Mouse (Mus musculus) heart, embryonic 11.5 days (tissue): ENCODE measurements around the gene Retreg2. TPM values are rescaled to one million over a fixed set of nuclear protein-coding genes. Genes with fewer than 3 reads are reported as not detected.
A peak's percentile ranks its signal among the peaks of the same experiment; 100 is the strongest.

Experiments
- ATAC-seq: fragments of 200-750 bp; cut with Nextera tagmentation; replicated peaks from 2 replicates; pipeline ENCODE4 v1.8.0; 2017; ENCODE audit warnings: moderate library complexity; ENCODE audit not compliant: insufficient number of reproducible peaks, low FRiP score, low TSS enrichment
- H3K27ac ChIP-seq: fragments of 300-500 bp; sonication (generic); 2 replicates; pipeline ENCODE4 v1.5.1; 2014; ENCODE audit warnings: mild to moderate bottlenecking, low read depth, low read length
- H3K27me3 ChIP-seq: fragments of 300-500 bp; sonication (generic); 2 replicates; pipeline ENCODE4 v1.6.1; 2014; ENCODE audit warnings: mild to moderate bottlenecking, low read length, mixed read lengths; ENCODE audit not compliant: control insufficient read depth, insufficient read depth
- H3K36me3 ChIP-seq: fragments of 300-500 bp; sonication (generic); 2 replicates; pipeline ENCODE4 v1.6.1; 2014; ENCODE audit warnings: mild to moderate bottlenecking, low read length, moderate library complexity, mixed read lengths; ENCODE audit not compliant: control insufficient read depth, insufficient read depth
- H3K4me1 ChIP-seq: fragments of 300-500 bp; sonication (generic); 2 replicates; pipeline ENCODE4 v1.6.1; 2014; ENCODE audit warnings: low read length; ENCODE audit not compliant: control insufficient read depth, insufficient read depth
- H3K4me2 ChIP-seq: fragments of 300-500 bp; sonication (generic); 2 replicates; pipeline ENCODE4 v1.6.1; 2014; ENCODE audit warnings: mild to moderate bottlenecking, moderate library complexity
- H3K4me3 ChIP-seq: fragments of 300-500 bp; sonication (generic); 2 replicates; pipeline ENCODE4 v1.5.1; 2014; ENCODE audit warnings: low read depth, low read length
- H3K9ac ChIP-seq: fragments of 300-500 bp; sonication (generic); 2 replicates; pipeline ENCODE4 v1.6.1; 2014; ENCODE audit warnings: mild to moderate bottlenecking, low read depth, low read length, moderate library complexity
- H3K9me3 ChIP-seq: fragments of 300-500 bp; sonication (generic); replicated peaks from 2 replicates; pipeline ENCODE4 v1.6.1; 2016; ENCODE audit warnings: low read length; ENCODE audit not compliant: control insufficient read depth
- WGBS: fragments of 180-500 bp; shearing (Covaris S2); extraction: QIAGEN DNeasy Blood & Tissue Kit; methylation state at CpG from one replicate; pipeline ENCODE4 v1.1.7; 2014; ENCODE audit not compliant: insufficient replicate concordance; 5-methylcytosine and 5-hydroxymethylcytosine counted together
- polyA plus RNA-seq: library from polyadenylated mRNA; unstranded; fragments of >200 nt; fragmentation: Nextera tagmentation; extraction: Ambion mirVana; gene quantifications from 2 replicates; pipeline ENCODE4 v1.2.1, GENCODE M21; 2014

Gene Retreg2
- polyA plus RNA-seq, 1 experiment from 2014 or later, result 37.7 TPM

- no peak overlapping the region for H3K4me2 ChIP-seq
- no peak overlapping the region for H3K9ac ChIP-seq
- no peak overlapping the region for H3K4me3 ChIP-seq
- no peak for ATAC-seq
- H3K27me3 ChIP-seq, result no peaks in the 10 kb centered on the region
- H3K4me1 ChIP-seq, result peaks cover 12% of the 10 kb centered on the region; the same call in 1 of the 2 replicates
- no peaks in the 10 kb centered on the region for H3K9me3 ChIP-seq
- H3K36me3 ChIP-seq, result peaks cover 31% of the 10 kb centered on the region
- H3K27ac ChIP-seq, result no peak overlapping the region
- WGBS, result 86% methylated on average over 4 of the region's 4 CpGs
Observed at GRCm38 (mm10) chr1:75181377-75181870, 38.8 kb downstream of the Retreg2 start.

- Histone ChIP-seq H3K4me2 (no peak overlapping the region), H3K4me3 (no peak overlapping the region), H3K36me3 (peaks cover 30% of the 10 kb centered on the region), H3K4me1 (peaks cover 12% of the 10 kb centered on the region; the same call in 1 of the 2 replicates), H3K27ac (no peak overlapping the region), H3K27me3 (no peaks in the 10 kb centered on the region), H3K9me3 (no peaks in the 10 kb centered on the region), H3K9ac (no peak overlapping the region)
- no peak for ATAC-seq
- 70% methylated on average over 4 of the region's 4 CpGs for WGBS
Observed at GRCm38 (mm10) chr1:75182160-75182559, 39.6 kb downstream of the Retreg2 start.

- Histone ChIP-seq H3K9ac (no peak overlapping the region), H3K4me3 (no peak overlapping the region), H3K27ac (no peak overlapping the region), H3K4me1 (peaks cover 5% of the 10 kb centered on the region; the same call in 1 of the 2 replicates), H3K4me2 (no peak overlapping the region), H3K36me3 (peaks cover 30% of the 10 kb centered on the region), H3K27me3 (no peaks in the 10 kb centered on the region), H3K9me3 (no peaks in the 10 kb centered on the region)
- 90% methylated on average over 11 of the region's 11 CpGs for WGBS
- ATAC-seq, result no peak
Observed at GRCm38 (mm10) chr1:75185495-75185894, 42.9 kb downstream of the Retreg2 start.

- H3K27ac ChIP-seq, result no peak overlapping the region
Observed at GRCm38 (mm10) chr1:75187126-75187525, 44.5 kb downstream of the Retreg2 start.

GRCm38 (mm10) chr1:75187914-75188483, 45.4 kb downstream of the Retreg2 start:
- Histone ChIP-seq H3K27me3 (no peaks in the 10 kb centered on the region), H3K4me2 (no peak overlapping the region), H3K9ac (no peak overlapping the region), H3K36me3 (peaks cover 22% of the 10 kb centered on the region), H3K4me1 (peaks cover 7% of the 10 kb centered on the region; the same call in 1 of the 2 replicates), H3K9me3 (no peaks in the 10 kb centered on the region), H3K27ac (no peak overlapping the region), H3K4me3 (no peak overlapping the region)
- 66% methylated on average over 2 of the region's 2 CpGs for WGBS
- no peak for ATAC-seq

More at GRCm38 (mm10) chr1:75187126-75187525, 44.5 kb downstream of the Retreg2 start:
- ATAC-seq, result no peak
- Histone ChIP-seq H3K4me2 (no peak overlapping the region), H3K27me3 (no peaks in the 10 kb centered on the region), H3K9ac (no peak overlapping the region), H3K4me3 (no peak overlapping the region), H3K4me1 (peaks cover 6% of the 10 kb centered on the region; the same call in 1 of the 2 replicates), H3K36me3 (peaks cover 30% of the 10 kb centered on the region), H3K9me3 (no peaks in the 10 kb centered on the region)

GRCm38 (mm10) chr1:75190577-75190976, 48.0 kb downstream of the Retreg2 start:
- Histone ChIP-seq H3K4me2 (peak overlapping the region; percentile 86), H3K4me1 (peaks cover 12% of the 10 kb centered on the region), H3K27ac (no peak overlapping the region), H3K9ac (peak overlapping the region; percentile 86; the same call in 1 of the 2 replicates), H3K4me3 (peak overlapping the region; percentile 69; the same call in 1 of the 2 replicates), H3K36me3 (peaks cover 13% of the 10 kb centered on the region), H3K9me3 (no peaks in the 10 kb centered on the region), H3K27me3 (no peaks in the 10 kb centered on the region)
- 41% methylated on average over 2 of the region's 2 CpGs for WGBS
- ATAC-seq, result no peak

GRCm38 (mm10) chr1:75191258-75191621, 48.7 kb downstream of the Retreg2 start:
- Histone ChIP-seq H3K27me3 (no peaks in the 10 kb centered on the region), H3K36me3 (peaks cover 10% of the 10 kb centered on the region), H3K9me3 (no peaks in the 10 kb centered on the region), H3K4me3 (peak overlapping the region; percentile 69), H3K27ac (peak overlapping the region; percentile 90), H3K9ac (peak overlapping the region; percentile 86), H3K4me1 (peaks cover 12% of the 10 kb centered on the region), H3K4me2 (peak overlapping the region; percentile 86)
- WGBS, result 43% methylated on average over 5 of the region's 5 CpGs
- peak; percentile 7 for ATAC-seq

- Histone ChIP-seq H3K27ac (peak within 1 kb of the TSS; percentile 90), H3K4me3 (peak within 1 kb of the TSS; percentile 69), H3K4me1 (peaks cover 12% of the 10 kb centered on the region), H3K9me3 (no peaks in the 10 kb centered on the region), H3K36me3 (peaks cover 10% of the 10 kb centered on the region), H3K4me2 (peak within 1 kb of the TSS; percentile 86), H3K27me3 (no peaks in the 10 kb centered on the region), H3K9ac (peak within 1 kb of the TSS; percentile 86)
- ATAC-seq, result peak; percentile 98
- WGBS, result under 1% methylated on average over 56 of the region's 56 CpGs
Observed at GRCm38 (mm10) chr1:75191622-75192402, 49.2 kb downstream of the Retreg2 start, which contains the start of the genes Ankzf1 and Atg9a. Gene Ankzf1 (plus strand): TSS chr1:75192151. Gene Atg9a (minus strand): TSS chr1:75192196.
